In genomic region chrX:12138266-12138665, GRCm38 (mm10) we compare ENCODE assay signal across 19 mouse cellular contexts. TPM values are rescaled to one million over a fixed set of nuclear protein-coding genes. Genes with fewer than 3 reads are reported as not detected.
DNase-seq lines count a peak whose midpoint lies in the region; ATAC-seq lines count a peak whose summit lies in the region.
"Had no signal": no experiment of that assay in that cellular context is flagged by ENCODE, and none has a peak within 500 bp of the region (broad histone marks: within the 10 kb centered on the region; RNA-seq: fewer than 3 reads in every experiment).

No protein-coding gene starts in this region.

- ATAC-seq in forebrain, embryonic 11.5 days (replicated peaks; ENCODE audit: low FRiP score) = no peak
- ATAC-seq in forebrain, embryonic 14.5 days = no peak
- ATAC-seq in midbrain, embryonic 16.5 days = no peak
- ATAC-seq in neural tube, embryonic 12.5 days (ENCODE audit: low FRiP score, low read depth) = no peak
- no peak for ATAC-seq in activated CD4-positive, CD25-positive, alpha-beta regulatory T cell, adult 4 months
- ATAC-seq: intestine, embryonic 16.5 days; lung, postnatal 0 days had no signal

- H3K4me3 ChIP-seq in forebrain, embryonic 11.5 days (ENCODE audit: low read depth, low read length) = no peak overlapping the region
- no peak overlapping the region for H3K4me3 ChIP-seq in forebrain, embryonic 14.5 days (ENCODE audit: low read depth, low read length)
- no peak overlapping the region for H3K4me3 ChIP-seq in midbrain, embryonic 10.5 days
- H3K4me3 ChIP-seq in midbrain, embryonic 16.5 days (ENCODE audit: low read depth, low read length) = no peak overlapping the region
- H3K4me3 ChIP-seq in embryonic facial prominence, embryonic 10.5 days = 0 out of 2 replicates have a peak overlapping the region, but pooled peaks have one; percentile 5
- no peak overlapping the region for H3K4me3 ChIP-seq in neural tube, embryonic 12.5 days
- H3K4me3 ChIP-seq: forebrain, embryonic 12.5 days; heart, embryonic 15.5 days had no signal

- H3K36me3 ChIP-seq in forebrain, embryonic 11.5 days (ENCODE audit: control insufficient read depth, insufficient read depth, low read length) = no peaks in the 10 kb centered on the region
- H3K36me3 ChIP-seq in forebrain, embryonic 14.5 days (ENCODE audit: control insufficient read depth, insufficient read depth, low read length) = no peaks in the 10 kb centered on the region
- no peaks in the 10 kb centered on the region for H3K36me3 ChIP-seq in midbrain, embryonic 10.5 days
- no peaks in the 10 kb centered on the region for H3K36me3 ChIP-seq in midbrain, embryonic 16.5 days (ENCODE audit: control insufficient read depth, insufficient read depth, low read length)
- no peaks in the 10 kb centered on the region for H3K36me3 ChIP-seq in embryonic facial prominence, embryonic 10.5 days (replicated peaks)
- no peaks in the 10 kb centered on the region for H3K36me3 ChIP-seq in neural tube, embryonic 12.5 days
- H3K36me3 ChIP-seq: forebrain, embryonic 12.5 days; heart, embryonic 15.5 days; hindbrain, embryonic 15.5 days had no signal

- H3K9me3 ChIP-seq in forebrain, embryonic 11.5 days (ENCODE audit: control insufficient read depth, low read length) = no peaks in the 10 kb centered on the region
- H3K9me3 ChIP-seq in forebrain, embryonic 14.5 days (replicated peaks; ENCODE audit: control insufficient read depth, low read length) = no peaks in the 10 kb centered on the region
- H3K9me3 ChIP-seq in midbrain, embryonic 10.5 days (replicated peaks) = no peaks in the 10 kb centered on the region
- H3K9me3 ChIP-seq in midbrain, embryonic 16.5 days (replicated peaks; ENCODE audit: control insufficient read depth, low read length, poor library complexity, severe bottlenecking) = no peaks in the 10 kb centered on the region
- no peaks in the 10 kb centered on the region for H3K9me3 ChIP-seq in embryonic facial prominence, embryonic 10.5 days
- no peaks in the 10 kb centered on the region for H3K9me3 ChIP-seq in neural tube, embryonic 12.5 days
- H3K9me3 ChIP-seq: forebrain, embryonic 12.5 days; heart, embryonic 15.5 days; hindbrain, embryonic 15.5 days had no signal

- peaks cover 11% of the 10 kb centered on the region; the same call in 1 of the 2 replicates for H3K4me1 ChIP-seq in forebrain, embryonic 11.5 days (replicated peaks; ENCODE audit: control insufficient read depth, insufficient read depth, low read length)
- 0 out of 2 replicates have a peak, but pooled peaks cover 3% of the 10 kb centered on the region for H3K4me1 ChIP-seq in forebrain, embryonic 14.5 days (ENCODE audit: control insufficient read depth, insufficient read depth, low read length)
- peaks cover 67% of the 10 kb centered on the region for H3K4me1 ChIP-seq in midbrain, embryonic 10.5 days
- H3K4me1 ChIP-seq in midbrain, embryonic 16.5 days (ENCODE audit: control insufficient read depth, insufficient read depth, low read length) = peaks cover 10% of the 10 kb centered on the region
- peaks cover 62% of the 10 kb centered on the region for H3K4me1 ChIP-seq in embryonic facial prominence, embryonic 10.5 days
- peaks cover 39% of the 10 kb centered on the region for H3K4me1 ChIP-seq in neural tube, embryonic 12.5 days

- no peak overlapping the region for H3K4me2 ChIP-seq in forebrain, embryonic 11.5 days (ENCODE audit: low read depth, low read length, severe bottlenecking)
- H3K4me2 ChIP-seq in forebrain, embryonic 14.5 days (ENCODE audit: low read length) = no peak overlapping the region
- no peak overlapping the region for H3K4me2 ChIP-seq in midbrain, embryonic 16.5 days (ENCODE audit: low read length)
- peak overlapping the region; percentile 66; the same call in 1 of the 2 replicates for H3K4me2 ChIP-seq in neural tube, embryonic 12.5 days (replicated peaks)
- H3K4me2 ChIP-seq: heart, embryonic 15.5 days had no signal

- DNase-seq in forebrain, embryonic 11.5 days (ENCODE audit: low spot score) = peak; percentile 54
- no peak for DNase-seq in forebrain, embryonic 14.5 days (ENCODE audit: low spot score)
- no peak for DNase-seq in midbrain, embryonic 10.5 days (ENCODE audit: low spot score)
- DNase-seq in embryonic facial prominence, embryonic 10.5 days (ENCODE audit: low spot score) = peak; percentile 48
- DNase-seq: adrenal gland, adult 2 months; B cell, adult 2 months; cerebellum, postnatal 14 days; gastrocnemius, postnatal 10 days; heart, adult 18-20 months; retina, postnatal 1 day had no signal

- no peak overlapping the region for H3K27ac ChIP-seq in forebrain, embryonic 11.5 days (ENCODE audit: low read depth, low read length)
- H3K27ac ChIP-seq in forebrain, embryonic 14.5 days (ENCODE audit: low read depth, low read length) = no peak overlapping the region
- peak overlapping the region; percentile 88 for H3K27ac ChIP-seq in midbrain, embryonic 10.5 days (replicated peaks)
- no peak overlapping the region for H3K27ac ChIP-seq in midbrain, embryonic 16.5 days (ENCODE audit: low read length)
- H3K27ac ChIP-seq in embryonic facial prominence, embryonic 10.5 days (replicated peaks) = peak overlapping the region; percentile 87
- no peak overlapping the region for H3K27ac ChIP-seq in neural tube, embryonic 12.5 days
- H3K27ac ChIP-seq: forebrain, embryonic 12.5 days; heart, embryonic 15.5 days; liver, embryonic 14.5 days had no signal

- 22% methylated on average over 7 of the region's 7 CpGs for WGBS in forebrain, embryonic 11.5 days
- WGBS in forebrain, embryonic 14.5 days = 30% methylated on average over 7 of the region's 7 CpGs
- WGBS in midbrain, embryonic 10.5 days = 13% methylated on average over 7 of the region's 7 CpGs
- 22% methylated on average over 7 of the region's 7 CpGs for WGBS in midbrain, embryonic 16.5 days
- 9% methylated on average over 7 of the region's 7 CpGs for WGBS in embryonic facial prominence, embryonic 10.5 days
- WGBS in neural tube, embryonic 12.5 days = 15% methylated on average over 7 of the region's 7 CpGs

- peaks cover 58% of the 10 kb centered on the region for H3K27me3 ChIP-seq in forebrain, embryonic 11.5 days (ENCODE audit: control insufficient read depth, insufficient read depth, low read length)
- H3K27me3 ChIP-seq in forebrain, embryonic 14.5 days (replicated peaks; ENCODE audit: control insufficient read depth, insufficient read depth, low read length) = peaks cover 33% of the 10 kb centered on the region
- H3K27me3 ChIP-seq in midbrain, embryonic 10.5 days (ENCODE audit: low read depth, poor library complexity, severe bottlenecking) = peaks cover 99% of the 10 kb centered on the region
- peaks cover 29% of the 10 kb centered on the region for H3K27me3 ChIP-seq in midbrain, embryonic 16.5 days (ENCODE audit: control insufficient read depth, insufficient read depth, low read depth, low read length)
- peaks cover 98% of the 10 kb centered on the region for H3K27me3 ChIP-seq in embryonic facial prominence, embryonic 10.5 days (replicated peaks; ENCODE audit: low read depth, poor library complexity, severe bottlenecking)
- H3K27me3 ChIP-seq in neural tube, embryonic 12.5 days (replicated peaks) = peaks cover 50% of the 10 kb centered on the region

- H3K9ac ChIP-seq in forebrain, embryonic 11.5 days (ENCODE audit: low read length) = no peak overlapping the region
- H3K9ac ChIP-seq in forebrain, embryonic 14.5 days (ENCODE audit: low read length) = no peak overlapping the region
- no peak overlapping the region for H3K9ac ChIP-seq in midbrain, embryonic 16.5 days (ENCODE audit: low read depth, low read length)
- no peak overlapping the region for H3K9ac ChIP-seq in neural tube, embryonic 12.5 days
- H3K9ac ChIP-seq: forebrain, embryonic 12.5 days; heart, embryonic 15.5 days; hindbrain, embryonic 15.5 days; liver, embryonic 14.5 days had no signal

RNA-seq across cellular contexts. Expression of gene Bcor, which starts 21.9 kb away (rescaled TPM):
- 23.5 and 26.3 TPM in 2 replicates for polyA plus RNA-seq in forebrain, embryonic 11.5 days (2014; fragmentation: Nextera tagmentation; extraction: Ambion mirVana)
- 17.5 and 18.8 TPM in 2 replicates for polyA plus RNA-seq in forebrain, embryonic 14.5 days (2014; fragmentation: Nextera tagmentation; extraction: Ambion mirVana)
- 17.9 and 22.4 TPM in 2 replicates for polyA plus RNA-seq in midbrain, embryonic 10.5 days (2016; fragmentation: Nextera tagmentation; extraction: Ambion mirVana)
- 14.7 and 16.8 TPM in 2 replicates for polyA plus RNA-seq in midbrain, embryonic 16.5 days (2015; fragmentation: Nextera tagmentation; extraction: Ambion mirVana)
- 23.7 and 26.3 TPM in 2 replicates for polyA plus RNA-seq in embryonic facial prominence, embryonic 10.5 days (2016; fragmentation: Nextera tagmentation; extraction: Ambion mirVana)
- polyA plus RNA-seq in neural tube, embryonic 12.5 days (2016; fragmentation: Nextera tagmentation; extraction: Ambion mirVana) = 23.0 and 23.2 TPM in 2 replicates
- 10 to 100 TPM; 21.6 to 23.6 TPM for polyA plus RNA-seq in activated CD4-positive, CD25-positive, alpha-beta regulatory T cell, adult 4 months (2017; shearing (Covaris generic))

Comparison
In these comparisons a context has a peak if more than half of its experiments do, and no peak if none do; other contexts are left out.
1. DNase-seq: peak in forebrain, embryonic 11.5 days (single experiment) and embryonic facial prominence, embryonic 10.5 days (single experiment); none in forebrain, embryonic 14.5 days (single experiment) and midbrain, embryonic 10.5 days (single experiment).
2. H3K27ac ChIP-seq: peak in midbrain, embryonic 10.5 days (single experiment) and embryonic facial prominence, embryonic 10.5 days (single experiment); none in forebrain, embryonic 11.5 days (single experiment), forebrain, embryonic 14.5 days (single experiment), midbrain, embryonic 16.5 days (single experiment) and neural tube, embryonic 12.5 days (single experiment).